Mouse (Mus musculus): ENCODE results near the gene Lrch1. TPM values are rescaled to one million over a fixed set of nuclear protein-coding genes. Genes with fewer than 3 reads are reported as not detected.

The Lrch1 gene
- total RNA-seq, 2 experiments from 2014 or later: 12.4 to 13.7 TPM

- no peak for DNase-seq
Observed at GRCm38 (mm10) chr14:74893085-74893648, 54.5 kb downstream of the Lrch1 start.

- DNase-seq: no peak
Observed at GRCm38 (mm10) chr14:74889304-74889703, 58.4 kb downstream of the Lrch1 start.

GRCm38 (mm10) chr14:74888103-74888502, 59.6 kb downstream of the Lrch1 start:
- DNase-seq: no peak

DNA sequence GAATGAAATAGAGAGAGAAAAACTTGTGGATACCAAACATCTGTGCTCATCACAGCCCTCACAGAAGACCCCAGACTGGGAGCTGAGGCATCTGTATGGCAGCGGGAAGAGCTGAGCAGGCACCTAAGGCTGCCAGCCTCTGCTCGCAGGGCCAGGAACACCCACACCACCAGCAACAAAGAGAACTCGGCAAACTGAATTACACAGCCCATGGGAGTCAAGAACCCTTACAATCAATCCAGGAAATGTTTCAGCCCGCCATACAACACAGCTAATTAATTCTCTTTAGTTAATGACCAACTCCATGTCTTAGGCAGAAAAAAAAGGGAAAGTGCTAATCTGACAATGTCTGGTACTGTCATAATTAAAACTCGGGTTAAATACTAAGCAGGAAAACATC, 61.2 kb downstream of the Lrch1 start:
- no peak for DNase-seq

GRCm38 (mm10) chr14:74884920-74885319, 62.8 kb downstream of the Lrch1 start:
- DNase-seq: no peak

DNA sequence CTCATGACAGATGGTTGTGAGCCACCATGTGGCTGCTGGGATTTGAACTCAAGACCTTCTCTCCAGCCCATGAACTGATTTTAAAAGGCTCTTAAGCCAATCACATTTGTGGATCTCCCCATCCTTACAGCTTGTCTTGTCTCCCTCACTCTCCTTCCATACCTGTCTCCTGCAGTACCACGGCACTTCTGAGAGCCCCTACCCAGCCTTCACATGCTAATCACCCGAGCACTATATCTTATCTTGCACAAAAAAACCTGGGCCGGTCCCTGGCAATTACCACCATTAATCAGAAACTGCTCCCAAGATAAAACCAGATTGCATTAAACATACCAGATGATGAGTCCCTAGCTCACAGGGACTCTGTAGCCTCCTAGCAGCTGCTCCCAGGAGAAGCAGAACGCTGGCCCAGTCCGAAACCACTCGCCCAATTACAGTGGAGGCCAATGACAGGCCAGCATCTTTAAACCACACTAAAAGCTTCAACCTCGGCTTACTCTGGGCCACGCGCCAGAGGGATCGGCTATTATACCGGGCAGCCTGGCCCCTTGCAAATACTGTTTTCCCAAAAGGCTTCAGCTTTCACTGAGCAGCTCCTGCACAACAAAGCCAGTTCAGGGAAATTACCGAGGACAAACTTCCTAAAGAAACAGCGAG, 63.5 kb downstream of the Lrch1 start:
- DNase-seq: peak; percentile 51 to 72

DNA sequence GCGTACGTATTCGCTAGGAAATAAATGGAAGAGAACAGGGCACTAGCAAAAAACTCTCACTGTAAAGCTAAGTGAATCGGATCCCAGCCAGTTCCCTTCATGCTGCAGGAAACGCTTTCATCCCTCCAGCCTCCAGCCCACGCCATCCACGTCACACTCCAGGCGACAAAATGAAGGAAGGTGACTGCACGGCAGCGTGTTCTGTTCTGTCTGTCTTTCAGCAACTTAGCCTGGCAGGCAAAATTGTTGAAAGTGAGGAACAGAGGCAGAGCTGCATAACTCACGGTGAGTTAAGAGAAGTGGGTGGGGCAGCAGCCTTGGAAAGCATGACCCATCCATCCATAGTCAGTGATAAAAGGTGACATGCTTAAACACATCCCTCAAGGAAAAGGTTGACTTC, 64.5 kb downstream of the Lrch1 start:
- DNase-seq: peak; percentile 37 to 51

GRCm38 (mm10) chr14:74882754-74883153, 64.9 kb downstream of the Lrch1 start:
- DNase-seq: no peak

GRCm38 (mm10) chr14:74880868-74881267, 66.8 kb downstream of the Lrch1 start:
- DNase-seq: no peak

GRCm38 (mm10) chr14:74879480-74879879, 68.2 kb downstream of the Lrch1 start:
- DNase-seq: no peak

GRCm38 (mm10) chr14:74877287-74877686, 70.4 kb downstream of the Lrch1 start:
- no peak for DNase-seq

GRCm38 (mm10) chr14:74871220-74871619, 76.5 kb downstream of the Lrch1 start:
- DNase-seq: peak; percentile 38 to 51

DNA sequence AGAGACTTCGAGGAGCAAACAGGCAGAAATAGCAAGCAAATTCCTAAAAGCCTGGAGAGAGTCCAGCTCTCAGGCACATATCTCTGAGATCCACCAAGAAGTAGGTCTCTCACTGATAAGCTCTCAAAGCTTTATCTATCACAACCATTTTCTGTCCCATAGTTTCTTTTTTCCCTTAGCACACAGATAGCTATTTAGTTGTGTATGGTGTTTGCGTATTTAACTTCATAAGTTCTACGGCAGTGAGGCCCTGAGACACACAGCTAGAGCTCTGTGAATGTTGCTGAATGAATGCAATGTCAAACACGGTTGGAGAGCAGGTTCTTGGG, 78.8 kb downstream of the Lrch1 start:
- DNase-seq: no peak

- no peak for DNase-seq
Observed at GRCm38 (mm10) chr14:74868188-74868901, 79.3 kb downstream of the Lrch1 start.

GRCm38 (mm10) chr14:74867076-74868042, 80.3 kb downstream of the Lrch1 start:
- DNase-seq: no peak

GRCm38 (mm10) chr14:74865738-74866137, 81.9 kb downstream of the Lrch1 start:
- DNase-seq: no peak

DNA sequence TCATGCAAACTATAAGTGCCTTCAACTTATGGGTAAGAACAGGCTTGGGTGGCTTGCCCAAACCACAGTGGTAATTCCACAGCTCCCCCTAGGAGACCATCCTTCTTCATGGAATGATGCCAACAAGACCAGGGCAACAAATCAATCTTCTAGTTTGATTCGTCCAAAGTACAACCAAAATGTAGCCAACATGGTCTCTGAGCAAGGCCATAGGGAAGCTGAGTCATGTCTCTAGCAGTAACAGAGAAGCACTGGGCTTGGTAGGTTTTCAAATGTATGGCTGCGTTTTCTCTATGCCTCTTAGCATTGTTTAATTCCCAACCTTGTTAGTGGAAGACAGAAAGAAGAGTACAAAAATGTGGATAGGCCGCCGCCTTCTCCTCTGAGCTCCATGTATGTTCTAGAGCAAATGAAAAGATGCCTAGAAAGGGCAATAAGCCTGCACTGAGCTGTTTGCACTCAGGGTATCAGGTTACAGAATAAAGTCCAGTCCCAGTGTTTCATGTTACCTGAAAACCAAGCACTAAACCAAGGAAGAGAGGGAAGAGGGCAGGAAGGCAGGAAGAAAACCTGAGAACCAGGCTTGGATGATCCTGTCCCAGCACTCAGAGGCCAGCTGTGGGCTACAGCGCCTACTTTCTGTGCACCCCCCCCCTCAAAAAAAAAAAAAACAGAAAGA, 82.7 kb downstream of the Lrch1 start:
- DNase-seq: no peak

GRCm38 (mm10) chr14:74861456-74861855, 86.2 kb downstream of the Lrch1 start:
- DNase-seq: no peak

DNA sequence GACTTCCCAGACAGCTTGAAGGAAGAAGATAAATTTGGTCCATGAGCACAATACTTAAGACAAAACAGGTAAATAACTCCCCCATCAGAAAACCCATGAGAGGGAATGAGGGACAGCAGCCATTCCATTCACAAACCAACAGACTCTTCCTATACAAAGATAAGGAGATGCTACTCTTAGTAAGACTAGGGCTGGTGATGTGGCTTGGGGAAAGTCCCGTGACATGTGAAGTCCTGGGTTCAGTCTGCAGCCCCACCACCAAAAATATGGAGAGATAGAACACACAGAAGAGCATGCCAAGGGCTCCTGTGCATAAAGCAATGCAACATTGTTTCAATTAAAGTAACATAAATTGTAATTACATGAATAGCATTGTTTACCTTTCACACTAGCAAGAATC, 88.5 kb downstream of the Lrch1 start:
- DNase-seq: no peak

DNA sequence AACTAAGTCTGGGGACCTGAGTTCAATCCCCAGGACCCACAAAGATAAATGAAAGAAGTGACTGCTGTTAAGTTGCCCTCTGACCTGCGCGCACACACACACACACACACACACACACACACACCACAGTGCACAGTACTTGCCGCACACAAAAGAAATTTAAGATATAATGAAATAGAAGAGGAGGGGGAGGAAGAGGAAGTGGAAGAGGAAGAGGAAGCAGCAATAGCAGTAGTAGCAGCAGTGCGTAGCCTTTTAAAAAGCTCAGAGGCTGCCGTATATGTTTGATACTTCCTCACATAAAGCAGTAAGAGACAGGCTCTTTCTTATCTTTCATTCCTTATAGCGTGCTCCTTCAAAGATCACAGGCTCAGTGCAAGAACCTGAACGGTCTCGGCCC, 92.2 kb downstream of the Lrch1 start:
- no peak for DNase-seq

- no peak for DNase-seq
Observed at GRCm38 (mm10) chr14:74853759-74854100, 93.9 kb downstream of the Lrch1 start.

All from adrenal gland, postnatal 36 days (tissue).